Mouse (Mus musculus): ENCODE results near the gene Rnf41.

- no peak for TF ChIP-seq FLI1 (IDR thresholded peaks at IDR 0.05; ENCODE audit: low read length)
- TF ChIP-seq GATA1 (IDR thresholded peaks at IDR 0.05; ENCODE audit: borderline replicate concordance, low read length) = no peak
These were observed 43.0 kb downstream of the Rnf41 start for GRCm38 (mm10) chr10:128454471-128454870.
